Mouse (Mus musculus) kidney, adult 2 months (tissue): ENCODE results near the gene Gm9817.

Source experiments
- CTCF ChIP-seq: fragments of 200-500 bp; conservative IDR thresholded peaks from 2 replicates; pipeline ENCODE4 v1.5.1; 2011; ENCODE audit warnings: low read depth, mild to moderate bottlenecking, control low read depth, low read length, moderate library complexity, mixed read lengths; ENCODE audit not compliant: insufficient read depth, insufficient read length
- POLR2A ChIP-seq: fragments of 200-500 bp; IDR thresholded peaks from one replicate; pipeline ENCODE4 v1.6.1; 2011; ENCODE audit warnings: low read depth, low read length, control low read depth

DNA sequence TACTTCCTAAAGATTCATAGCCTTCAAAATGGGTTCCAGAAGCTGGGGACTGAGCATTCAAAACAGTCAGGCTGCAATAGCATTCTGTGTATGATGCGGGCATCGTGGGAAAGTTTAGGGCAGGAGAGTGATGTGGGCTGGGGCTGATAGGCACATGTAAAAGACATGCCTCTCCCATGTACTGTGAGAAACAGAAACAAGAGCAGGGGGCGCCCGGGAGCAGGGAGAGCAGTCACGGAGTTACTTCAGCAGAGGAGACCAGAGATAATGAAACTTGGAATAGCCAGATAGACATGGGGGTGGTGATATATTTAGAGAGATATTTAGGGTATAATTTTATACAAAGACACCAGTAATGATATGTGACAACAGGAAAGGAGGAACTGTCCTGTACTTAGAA is 39.9 kb downstream of the Gm9817 start:
- TF ChIP-seq POLR2A (no peak), CTCF (no peak)
